Mouse (Mus musculus): Measurements from ENCODE around the gene Selenom.

Gene Selenom

DNA sequence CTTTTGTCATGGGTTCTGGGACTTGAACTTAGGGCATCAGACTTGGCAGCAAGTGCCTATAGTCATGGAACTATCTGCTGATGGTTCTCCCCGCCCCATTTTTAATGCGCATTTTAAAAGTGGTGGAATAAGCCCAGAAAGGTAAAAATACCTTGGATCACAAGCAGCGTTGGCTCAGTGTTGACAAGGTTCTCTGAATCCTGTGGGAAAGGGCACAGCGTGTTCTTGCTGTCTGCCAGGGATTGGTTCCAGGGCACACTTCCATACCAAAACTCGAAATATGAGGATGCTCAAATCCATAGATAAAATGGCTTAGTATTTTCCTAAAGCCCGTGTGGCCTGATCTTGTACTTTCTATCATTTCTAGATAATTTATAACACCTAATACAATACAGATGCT lies 1.2 kb upstream of the Selenom start:
- DNase-seq (ENCODE audit: low spot score in 2 of 2): no peak

- DNase-seq (ENCODE audit: low spot score in 2 of 2): no peak
These were observed 732 bp downstream of the Selenom start for GRCm38 (mm10) chr11:3515216-3515615.

DNA sequence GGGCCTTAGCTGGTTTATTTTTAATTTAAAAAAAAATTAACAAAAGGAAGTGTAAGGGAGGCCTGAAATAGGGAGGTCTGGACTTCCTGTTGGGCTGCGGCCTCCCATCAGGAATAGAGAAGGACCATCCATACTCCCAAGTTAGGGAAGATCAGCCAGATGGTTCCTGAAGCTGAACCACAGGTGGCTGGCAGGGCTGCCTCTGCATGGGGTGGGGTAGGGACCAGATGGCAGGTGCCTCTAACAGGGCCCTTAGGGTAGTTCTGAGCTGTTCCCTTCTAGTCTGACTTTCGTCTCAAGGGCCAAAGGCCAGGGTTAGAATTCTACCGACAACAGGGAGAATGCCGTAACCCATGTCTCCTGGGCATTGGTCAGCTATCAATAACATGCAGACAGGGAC lies 1.2 kb downstream of the Selenom start:
- DNase-seq (ENCODE audit: low spot score in 2 of 2): no peak

GRCm38 (mm10) chr11:3516121-3516520 lies 1.6 kb downstream of the Selenom start:
- no peak for DNase-seq (ENCODE audit: low spot score in 2 of 2)

DNA sequence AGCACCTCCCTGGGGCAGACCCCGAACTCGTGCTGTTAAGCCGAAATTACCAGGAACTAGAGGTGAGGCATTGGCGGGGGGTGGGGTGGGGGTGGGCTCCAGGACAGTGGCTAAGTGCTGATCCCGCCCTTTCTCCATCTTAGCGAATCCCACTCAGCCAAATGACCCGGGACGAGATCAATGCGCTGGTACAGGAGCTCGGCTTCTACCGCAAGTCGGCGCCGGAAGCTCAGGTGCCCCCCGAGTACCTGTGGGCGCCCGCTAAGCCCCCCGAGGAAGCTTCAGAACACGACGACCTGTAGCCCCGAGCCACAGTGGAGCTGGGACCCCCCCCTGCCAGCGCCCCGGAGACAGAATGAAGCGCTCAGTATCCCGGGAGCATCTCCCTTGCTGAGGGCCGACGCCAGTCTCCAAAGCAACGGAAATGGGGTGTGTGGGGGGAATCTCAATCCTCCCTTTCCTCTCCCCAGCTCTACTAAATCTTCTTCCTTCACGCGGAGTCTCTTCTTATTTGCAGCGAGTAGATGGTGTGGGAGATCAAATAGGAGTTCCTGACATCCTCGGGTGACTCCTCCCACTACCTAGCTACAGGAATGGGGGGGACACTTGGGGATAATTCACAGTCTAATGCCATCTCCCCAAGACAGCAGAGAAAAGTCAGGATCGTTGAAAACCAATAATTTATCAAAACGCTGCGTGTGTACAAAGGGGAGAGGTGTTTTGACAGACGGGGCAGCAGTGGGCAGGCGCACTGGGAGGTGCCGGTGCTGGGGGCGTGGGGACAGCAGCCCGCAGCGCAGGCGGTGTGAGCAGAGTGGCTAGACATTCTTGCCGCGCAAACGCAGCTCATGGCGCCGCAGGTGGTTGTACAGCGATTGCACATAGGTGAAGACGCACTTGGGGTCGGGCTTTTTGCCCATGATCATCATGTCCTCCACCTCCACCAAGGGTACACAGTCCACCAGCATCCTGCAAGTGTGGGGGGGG lies 2.7 kb downstream of the Selenom start:
- no peak for DNase-seq (ENCODE audit: low spot score in 2 of 2)

DNA sequence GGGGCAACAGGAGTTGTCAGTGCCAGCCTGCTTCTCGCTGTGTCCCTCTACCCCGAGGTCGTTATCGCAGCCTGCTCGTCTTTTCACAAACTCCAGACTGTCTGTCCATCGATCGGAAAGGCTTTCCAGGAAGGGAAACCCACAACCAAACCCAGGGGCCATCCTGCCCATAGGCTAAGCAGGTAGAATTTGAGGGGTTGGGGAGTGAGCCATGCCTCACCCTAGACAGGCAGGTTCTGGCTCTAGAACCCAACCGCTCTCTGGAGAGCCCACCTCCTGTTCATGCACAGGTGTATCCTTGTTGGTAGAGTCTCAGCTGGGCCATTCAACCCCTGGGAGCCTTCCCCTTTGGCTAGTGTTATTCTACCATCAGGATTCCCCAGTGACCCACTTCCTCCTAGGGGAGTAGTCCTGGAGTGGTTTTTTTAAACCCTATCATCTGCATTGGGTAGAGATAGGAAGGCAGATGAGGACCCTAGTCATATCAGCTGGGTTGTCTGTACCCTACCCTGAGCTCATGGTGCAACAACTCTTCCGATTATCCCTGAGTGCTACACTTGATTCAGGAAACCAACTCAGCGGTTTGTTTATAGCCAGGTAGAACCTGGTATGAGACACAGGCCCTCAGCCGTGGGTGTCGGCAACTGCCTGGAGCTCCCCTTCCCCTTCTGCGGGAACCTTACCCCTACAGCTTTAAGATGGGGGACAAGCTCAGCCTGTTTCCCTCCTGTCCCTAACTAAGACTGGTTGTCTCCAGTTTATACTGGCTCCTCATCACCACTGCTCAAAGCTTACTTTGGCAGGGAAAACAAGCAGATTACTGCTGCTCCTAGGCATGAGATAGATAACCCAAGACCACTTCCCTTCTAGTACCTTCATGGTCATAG lies 3.6 kb downstream of the Selenom start:
- no peak for DNase-seq (ENCODE audit: low spot score in 2 of 2)

- DNase-seq (ENCODE audit: low spot score in 2 of 2): no peak
These were observed 4.7 kb downstream of the Selenom start for GRCm38 (mm10) chr11:3519051-3519726.

DNA sequence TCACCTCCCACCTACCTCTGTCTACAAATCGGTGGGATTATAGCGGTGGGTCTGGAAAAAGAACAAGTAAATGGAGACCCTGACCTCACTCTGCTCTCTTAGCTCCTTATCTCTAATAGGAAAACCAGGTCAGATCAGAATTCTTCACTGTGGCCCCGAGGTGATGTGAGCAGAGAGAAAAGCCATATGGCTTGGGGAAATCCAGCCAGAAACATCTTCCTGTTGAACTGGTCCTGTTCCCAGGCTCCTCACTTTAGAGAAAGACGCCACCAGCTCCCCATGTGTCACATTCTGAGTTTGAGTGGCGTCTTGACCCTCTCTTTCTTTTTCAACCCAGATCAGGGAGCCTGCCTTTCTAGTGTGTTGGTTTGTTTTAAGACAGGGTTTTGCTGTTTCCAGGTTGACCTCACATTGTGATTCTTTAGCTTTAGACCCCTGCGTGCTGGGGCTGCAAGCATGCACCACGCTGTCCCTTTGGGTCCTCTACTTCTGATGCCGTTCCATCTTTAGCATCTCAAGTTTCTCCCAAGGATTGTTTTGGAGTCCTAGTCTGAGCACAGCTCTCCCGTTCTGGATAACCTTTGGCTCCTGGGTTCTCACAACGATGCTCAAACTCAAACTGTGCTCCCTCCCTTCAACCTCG lies 5.4 kb downstream of the Selenom start:
- DNase-seq (ENCODE audit: low spot score in 2 of 2): no peak

DNA sequence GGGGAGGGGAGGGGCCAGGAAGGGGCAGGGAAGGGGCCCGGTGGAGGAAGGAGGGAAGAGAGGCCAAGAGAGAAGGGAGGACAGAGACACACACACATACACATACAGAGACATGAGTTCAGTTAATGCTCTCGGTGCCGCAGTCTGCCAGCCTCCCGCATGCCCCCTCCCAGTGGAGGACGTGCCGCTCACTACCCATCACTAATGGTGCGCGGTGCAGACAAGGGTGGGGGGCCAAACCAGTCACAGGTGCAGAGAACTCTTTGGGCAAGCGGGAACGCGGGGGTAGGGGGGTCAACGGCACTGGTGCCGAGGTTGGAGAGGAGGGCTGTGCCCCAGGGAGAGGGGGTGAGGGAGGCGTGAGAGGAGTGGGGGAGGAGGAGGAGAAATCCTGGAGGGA lies 6.4 kb downstream of the Selenom start:
- no peak for DNase-seq (ENCODE audit: low spot score in 2 of 2)

DNA sequence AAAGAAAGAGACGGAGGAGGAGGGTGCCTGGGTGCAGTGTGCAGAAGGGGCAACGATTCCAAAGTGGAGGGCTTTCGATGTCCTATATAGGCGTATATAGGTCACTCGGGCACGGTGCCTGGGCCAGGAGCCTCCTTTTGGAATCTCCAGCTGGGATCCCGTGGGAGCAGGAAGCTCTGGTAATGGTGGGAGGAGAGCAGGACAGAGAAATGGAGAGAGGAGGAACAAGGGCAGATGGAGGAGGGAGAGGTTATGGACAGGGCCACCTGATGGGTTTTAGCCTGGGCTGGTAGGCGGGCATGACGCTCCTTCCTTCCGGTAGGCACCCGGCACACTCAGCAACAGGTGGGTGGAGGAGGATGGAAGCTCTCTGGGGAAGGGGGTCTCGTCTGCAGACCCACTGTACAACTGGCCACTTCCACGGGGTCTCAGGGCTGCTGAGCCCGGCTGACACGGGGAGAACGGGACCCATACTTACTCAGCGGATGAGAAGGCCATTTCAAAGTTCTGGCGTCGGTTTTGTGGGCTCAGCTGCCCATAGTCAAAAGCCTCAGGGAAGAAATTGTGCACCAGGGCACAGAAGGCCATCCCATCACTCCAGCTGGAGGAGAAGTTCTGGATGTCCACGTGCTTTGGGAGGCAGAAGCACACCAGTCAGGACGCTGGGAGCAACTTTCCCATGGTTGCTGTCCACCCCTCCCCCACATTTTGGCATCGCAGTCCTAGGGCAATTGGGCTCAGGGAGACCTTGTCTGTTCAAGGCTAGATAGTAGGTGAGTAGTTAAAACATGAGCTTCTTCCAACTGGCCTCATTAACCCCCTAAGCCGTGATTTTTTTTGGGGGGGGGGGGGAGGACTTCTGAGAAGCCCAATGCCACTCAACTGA lies 7.1 kb downstream of the Selenom start:
- no peak for DNase-seq (ENCODE audit: low spot score in 2 of 2)

DNA sequence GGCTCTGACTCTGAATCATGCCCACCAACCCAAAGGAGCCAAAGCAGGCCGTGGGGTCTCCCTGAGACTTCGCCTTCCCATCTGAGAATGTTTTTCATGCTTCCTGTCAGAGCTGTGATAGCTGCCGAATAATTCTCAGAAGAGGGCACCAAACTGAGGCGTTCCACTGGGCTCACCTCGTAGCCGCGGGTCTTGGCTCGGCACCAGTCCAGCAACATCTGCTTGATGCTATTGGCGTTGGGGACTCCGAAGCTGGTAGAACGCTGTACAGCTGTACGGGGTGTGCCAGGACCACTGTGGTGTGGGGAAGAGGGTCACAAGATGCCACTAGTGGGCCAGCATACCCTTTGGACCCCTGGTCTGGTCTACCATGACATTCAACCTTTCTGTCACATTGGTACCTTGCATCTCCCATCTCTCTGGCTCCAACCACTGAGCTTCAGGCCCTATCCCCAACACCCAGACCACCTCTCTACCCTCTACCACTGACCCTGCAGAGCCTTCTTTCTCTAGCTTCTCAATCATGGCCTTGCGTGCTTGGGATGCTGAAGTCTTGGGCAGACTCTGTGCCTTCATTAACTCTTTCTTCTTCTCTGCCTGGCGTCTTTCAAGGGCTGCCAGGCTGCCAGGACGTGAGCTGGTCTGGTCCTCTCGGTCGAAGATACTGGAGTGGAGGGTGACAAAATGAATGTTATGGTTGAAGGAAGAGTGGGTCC lies 8.0 kb downstream of the Selenom start:
- DNase-seq (ENCODE audit: low spot score in 2 of 2): no peak

DNA sequence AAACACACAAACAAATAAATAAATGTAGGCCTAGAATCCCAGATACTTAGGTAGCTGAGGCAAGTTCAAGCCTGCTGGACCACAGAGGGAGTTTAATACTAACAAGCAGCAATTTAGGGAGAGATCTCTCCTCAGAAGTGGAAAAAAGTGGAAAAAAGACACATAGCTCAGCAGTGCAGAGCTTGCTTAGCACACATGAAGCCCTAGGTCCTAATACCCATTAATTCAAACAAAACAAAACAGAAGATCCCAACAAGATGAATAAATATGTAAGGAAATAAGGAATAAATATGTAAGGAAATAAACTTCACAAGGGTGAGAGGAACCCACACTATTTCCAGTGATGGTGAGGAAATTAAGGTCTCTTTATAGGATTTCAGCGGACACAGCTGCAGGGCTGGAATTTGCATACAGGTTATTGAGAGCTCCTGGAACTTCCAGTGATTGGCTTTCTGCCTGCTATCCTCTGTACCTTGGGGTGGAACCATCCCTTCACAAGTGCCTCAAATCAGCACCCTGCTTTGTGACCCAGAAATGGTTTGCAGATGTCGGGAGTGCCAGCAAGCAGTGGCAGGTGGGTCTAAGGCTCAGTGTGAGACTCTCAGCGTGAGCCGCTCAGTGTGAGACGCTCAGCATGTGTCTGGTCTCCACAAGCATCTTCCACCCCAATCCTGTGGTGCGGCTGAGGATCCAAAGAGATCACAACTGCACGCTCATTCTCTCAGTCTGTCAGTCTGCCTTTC lies 9.5 kb downstream of the Selenom start:
- no peak for DNase-seq (ENCODE audit: low spot score in 2 of 2)

- DNase-seq (ENCODE audit: low spot score in 2 of 2): no peak
These were observed 11.1 kb downstream of the Selenom start for GRCm38 (mm10) chr11:3525560-3525959.

- no peak for DNase-seq (ENCODE audit: low spot score in 2 of 2)
These were observed 11.7 kb downstream of the Selenom start for GRCm38 (mm10) chr11:3526207-3526606.

DNA sequence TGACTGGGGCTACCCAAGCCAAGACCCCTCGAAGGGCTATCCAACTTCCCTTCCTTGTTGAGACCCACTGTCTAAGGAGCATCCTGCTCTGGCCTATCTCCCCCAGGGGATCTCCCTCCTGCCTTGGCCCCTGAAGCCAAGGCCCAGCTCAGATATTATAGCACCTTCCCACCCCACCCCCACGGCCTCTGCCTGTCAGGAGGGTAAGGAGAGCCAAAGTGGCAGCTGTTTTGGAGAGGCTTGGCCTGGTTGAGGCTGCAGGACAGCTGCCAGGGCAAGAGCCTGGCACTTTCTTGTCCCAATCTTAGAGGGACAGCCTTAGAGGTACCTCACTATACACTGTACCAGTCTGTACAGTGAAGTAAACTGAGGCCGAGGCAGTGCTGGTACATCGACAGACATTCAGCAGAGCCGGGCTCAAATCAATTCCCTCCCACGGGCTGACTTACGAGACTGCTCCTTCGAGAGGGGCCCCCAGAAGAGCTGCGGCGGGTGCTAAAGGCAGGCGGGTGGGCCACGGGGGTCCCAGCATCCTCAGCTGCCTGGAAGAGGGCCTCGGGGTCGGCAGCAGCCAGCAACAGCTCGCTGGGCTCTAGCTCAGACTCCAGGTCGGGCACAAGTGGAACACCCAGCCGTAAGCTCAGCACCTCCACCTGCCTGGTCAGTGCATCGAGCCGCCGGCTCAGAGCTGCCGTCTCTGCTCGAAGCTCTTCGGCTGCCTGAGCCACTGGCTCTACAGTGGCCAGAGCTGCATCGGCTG lies 12.7 kb downstream of the Selenom start:
- no peak for DNase-seq (ENCODE audit: low spot score in 2 of 2)

DNA sequence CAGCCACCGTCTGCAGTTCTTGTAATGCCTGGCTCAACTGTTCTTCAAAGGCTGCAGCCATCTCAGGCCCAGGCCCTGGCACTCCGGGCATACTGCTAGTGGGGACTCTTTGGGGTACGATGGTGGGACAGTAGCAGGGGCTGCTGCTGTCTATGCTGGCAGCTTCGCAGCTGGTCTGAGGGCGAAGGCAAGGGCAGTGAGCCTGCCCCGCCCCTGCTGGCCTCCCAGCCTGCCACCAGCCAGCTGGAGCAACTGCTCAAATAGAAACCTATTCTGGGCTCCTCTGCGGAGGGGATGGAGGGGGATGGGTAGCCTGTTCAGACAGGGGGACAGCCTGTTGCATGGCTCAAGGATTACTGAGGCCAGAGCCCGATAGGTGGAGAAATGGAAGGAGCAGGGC lies 13.3 kb downstream of the Selenom start:
- DNase-seq (ENCODE audit: low spot score in 2 of 2): no peak

DNA sequence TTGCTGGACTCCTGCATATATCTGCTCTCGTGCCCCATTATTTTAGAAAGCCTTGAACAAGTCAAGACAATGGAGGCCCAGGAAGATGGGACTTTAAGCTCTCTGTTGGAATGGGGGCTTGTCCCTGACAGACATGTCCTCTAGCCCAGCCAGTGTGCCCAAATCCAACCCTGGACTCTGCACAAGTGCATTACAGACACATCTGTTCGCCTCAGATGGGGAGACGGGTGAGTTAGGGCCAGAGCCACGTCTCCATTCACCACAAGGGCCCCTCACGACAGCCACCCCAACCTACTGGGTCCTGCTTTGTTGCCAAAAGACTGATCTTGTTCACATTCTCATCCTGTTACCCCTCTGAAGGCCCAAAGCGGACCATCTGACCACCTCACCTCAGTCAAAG lies 13.7 kb downstream of the Selenom start:
- no peak for DNase-seq (ENCODE audit: low spot score in 2 of 2)

GRCm38 (mm10) chr11:3529476-3530252 lies 15.2 kb downstream of the Selenom start:
- no peak for DNase-seq (ENCODE audit: low spot score in 2 of 2)
